Mouse (Mus musculus): ENCODE measurements around the gene Iqcn.

Iqcn gene

GRCm38 (mm10) chr8:70701982-70702841 lies 1.0 kb upstream of the Iqcn start:
- no peak for TF ChIP-seq GATA4 (IDR thresholded peaks at IDR 0.05; ENCODE audit: insufficient replicate concordance, low read length)

- TF ChIP-seq GATA4 (IDR thresholded peaks at IDR 0.05; ENCODE audit: insufficient replicate concordance, low read length): no peak
These were observed 445 bp upstream of the Iqcn start for GRCm38 (mm10) chr8:70702842-70703182.

GRCm38 (mm10) chr8:70708281-70708680 lies 5.0 kb downstream of the Iqcn start:
- no peak for TF ChIP-seq GATA4 (IDR thresholded peaks at IDR 0.05; ENCODE audit: insufficient replicate concordance, low read length)

- no peak for TF ChIP-seq GATA4 (IDR thresholded peaks at IDR 0.05; ENCODE audit: insufficient replicate concordance, low read length)
These were observed 6.5 kb downstream of the Iqcn start for GRCm38 (mm10) chr8:70709794-70710193.

GRCm38 (mm10) chr8:70710296-70710695 lies 7.0 kb downstream of the Iqcn start:
- TF ChIP-seq GATA4 (IDR thresholded peaks at IDR 0.05; ENCODE audit: insufficient replicate concordance, low read length): no peak

GRCm38 (mm10) chr8:70711041-70711440 lies 7.8 kb downstream of the Iqcn start:
- TF ChIP-seq GATA4 (IDR thresholded peaks at IDR 0.05; ENCODE audit: insufficient replicate concordance, low read length): no peak

- TF ChIP-seq GATA4 (IDR thresholded peaks at IDR 0.05; ENCODE audit: insufficient replicate concordance, low read length): no peak
These were observed 10.7 kb downstream of the Iqcn start for GRCm38 (mm10) chr8:70713991-70714390.

GRCm38 (mm10) chr8:70715086-70715485 lies 11.8 kb downstream of the Iqcn start:
- no peak for TF ChIP-seq GATA4 (IDR thresholded peaks at IDR 0.05; ENCODE audit: insufficient replicate concordance, low read length)

- no peak for TF ChIP-seq GATA4 (IDR thresholded peaks at IDR 0.05; ENCODE audit: insufficient replicate concordance, low read length)
These were observed 13.5 kb downstream of the Iqcn start for GRCm38 (mm10) chr8:70716521-70717400.

- TF ChIP-seq GATA4 (IDR thresholded peaks at IDR 0.05; ENCODE audit: insufficient replicate concordance, low read length): no peak
These were observed 15.0 kb downstream of the Iqcn start, which contains the start of gene Gm3336 for GRCm38 (mm10) chr8:70718297-70718696. TSS of gene Gm3336 (plus strand) at chr8:70718543.

- TF ChIP-seq GATA4 (IDR thresholded peaks at IDR 0.05; ENCODE audit: insufficient replicate concordance, low read length): no peak
These were observed 16.6 kb downstream of the Iqcn start for GRCm38 (mm10) chr8:70719796-70720270.

GRCm38 (mm10) chr8:70720739-70721138 lies 17.5 kb downstream of the Iqcn start:
- TF ChIP-seq GATA4 (IDR thresholded peaks at IDR 0.05; ENCODE audit: insufficient replicate concordance, low read length): no peak

GRCm38 (mm10) chr8:70721601-70722000 lies 18.3 kb downstream of the Iqcn start:
- TF ChIP-seq GATA4 (IDR thresholded peaks at IDR 0.05; ENCODE audit: insufficient replicate concordance, low read length): no peak

GRCm38 (mm10) chr8:70723486-70724210 lies 20.4 kb downstream of the Iqcn start, which contains the start of gene Pde4c:
TSS of gene Pde4c (plus strand) at chr8:70723720.
- TF ChIP-seq GATA4 (IDR thresholded peaks at IDR 0.05; ENCODE audit: insufficient replicate concordance, low read length): no peak

- no peak for TF ChIP-seq GATA4 (IDR thresholded peaks at IDR 0.05; ENCODE audit: insufficient replicate concordance, low read length)
These were observed 21.0 kb downstream of the Iqcn start for GRCm38 (mm10) chr8:70724216-70724615.
